Mouse (Mus musculus) olfactory bulb, adult 2 months (tissue): Measurements from ENCODE around the gene C8g. TPM values are rescaled to one million over a fixed set of nuclear protein-coding genes. Genes with fewer than 3 reads are reported as not detected.

Experiments used
- H3K27ac ChIP-seq: fragments of 200-500 bp; 2 replicates; pipeline ENCODE4 v1.5.1; 2012; ENCODE audit warnings: low read depth, low read length; ENCODE audit not compliant: insufficient read depth
- H3K4me1 ChIP-seq: fragments of 200-500 bp; 2 replicates; pipeline ENCODE4 v1.6.1; 2012; ENCODE audit warnings: low read length; ENCODE audit not compliant: control insufficient read depth, insufficient read depth
- H3K4me3 ChIP-seq: fragments of 200-500 bp; 2 replicates; pipeline ENCODE4 v1.5.1; 2012; ENCODE audit warnings: mild to moderate bottlenecking, low read depth, low read length, moderate library complexity; ENCODE audit not compliant: insufficient read depth
- CTCF ChIP-seq: fragments of 200-500 bp; IDR thresholded peaks from 2 replicates; pipeline ENCODE4 v1.5.1; 2012; ENCODE audit warnings: low read depth, mild to moderate bottlenecking, low read length, moderate library complexity; ENCODE audit not compliant: insufficient read depth
- POLR2A ChIP-seq: fragments of 200-500 bp; IDR thresholded peaks from 2 replicates; pipeline ENCODE4 v1.6.1; 2012; ENCODE audit warnings: mild to moderate bottlenecking, low read depth, low read length, moderate library complexity; ENCODE audit not compliant: insufficient read depth
- whole genome bisulfite sequencing: fragments of 180-500 bp; shearing (Covaris S2); methylation state at CpG from one replicate; pipeline ENCODE4 v1.1.7; 2018; 5-methylcytosine and 5-hydroxymethylcytosine counted together
- polyA plus RNA-seq: library from polyadenylated mRNA; stranded (reverse); fragments of >200 nt; gene quantifications from 2 replicates; pipeline ENCODE4 v1.2.4, GENCODE M21; 2012; ENCODE audit warnings: low replicate concordance; ENCODE audit not compliant: missing spikeins, insufficient read depth, insufficient read length

Gene C8g
- polyA plus RNA-seq, 1 experiment: not detected

- Histone ChIP-seq H3K27ac (no peak overlapping the region), H3K4me1 (peaks cover 3% of the 10 kb centered on the region; the same call in 1 of the 2 replicates), H3K4me3 (no peak overlapping the region)
- TF ChIP-seq CTCF: no peak
- TF ChIP-seq POLR2A: no peak
- WGBS: 93% methylated on average over 8 of the region's 8 CpGs
These were observed 24.0 kb downstream of the C8g start for GRCm38 (mm10) chr2:25477541-25477940.

- no peak for TF ChIP-seq POLR2A
- TF ChIP-seq CTCF: no peak
- Histone ChIP-seq H3K4me1 (peaks cover 22% of the 10 kb centered on the region), H3K4me3 (no peak overlapping the region), H3K27ac (no peak overlapping the region)
- 75% methylated on average over 2 of the region's 2 CpGs for WGBS
These were observed 29.0 kb downstream of the C8g start for GRCm38 (mm10) chr2:25472550-25472949.

GRCm38 (mm10) chr2:25469969-25470368, 31.6 kb downstream of the C8g start, which contains the start of gene Ptgds:
Ptgds (minus strand) TSS chr2:25470046.
- H3K27ac ChIP-seq: peak within 1 kb of the TSS; percentile 72
- H3K4me3 ChIP-seq: peak within 1 kb of the TSS; percentile 8
- peaks cover 22% of the 10 kb centered on the region for H3K4me1 ChIP-seq
- 41% methylated on average over 6 of the region's 6 CpGs for WGBS
- no peak for TF ChIP-seq POLR2A
- 0 out of 2 replicates have a peak, but pooled peaks have one; percentile 10 for TF ChIP-seq CTCF

DNA sequence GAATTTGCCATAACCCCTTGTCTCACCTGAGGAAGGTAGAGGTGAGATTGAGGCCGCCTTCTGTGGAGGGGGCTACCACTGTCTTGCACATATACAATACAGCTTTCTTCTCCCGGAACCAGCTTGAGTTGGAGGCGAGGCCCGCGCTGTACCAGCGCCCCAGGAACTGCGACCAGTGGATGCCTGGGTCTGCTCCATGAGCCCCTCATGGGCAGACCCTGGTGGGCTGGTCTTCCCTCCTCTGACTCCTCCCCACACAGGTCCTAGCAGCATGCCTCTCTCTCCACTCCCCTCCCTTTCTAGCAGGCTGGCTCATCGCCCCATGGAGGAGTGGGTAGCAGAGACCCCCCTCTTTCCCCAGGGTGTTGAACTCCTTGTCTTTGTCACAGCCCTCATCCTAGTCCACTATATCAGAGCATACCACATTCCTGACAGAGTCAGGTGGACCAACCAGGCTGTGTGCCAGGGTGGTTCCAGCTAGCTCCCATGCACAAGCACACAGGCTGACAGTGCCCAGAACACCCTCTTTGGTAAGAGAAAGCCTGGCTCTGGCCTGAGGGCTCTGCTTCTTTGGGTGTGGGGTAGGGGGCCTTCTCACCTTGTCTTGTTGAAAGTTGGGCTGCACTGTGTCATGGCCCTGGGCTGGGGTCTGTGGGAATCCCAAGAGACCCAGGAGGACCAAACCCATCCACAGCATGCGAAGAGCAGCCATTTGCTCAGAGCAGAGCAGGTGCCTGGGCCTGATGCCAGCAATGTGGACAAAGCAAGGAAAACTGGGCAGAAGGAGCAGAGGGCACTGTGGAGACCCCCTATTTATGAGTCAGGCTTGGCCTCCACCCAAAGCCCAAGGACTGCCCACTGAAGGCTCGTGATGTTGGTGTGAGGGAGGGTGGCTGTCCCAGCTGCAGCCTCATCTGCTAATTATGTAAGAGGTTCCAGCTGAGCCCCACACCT, 32.3 kb downstream of the C8g start:
- Histone ChIP-seq H3K4me1 (peaks cover 22% of the 10 kb centered on the region), H3K27ac (peak overlapping the region; percentile 72), H3K4me3 (peak overlapping the region; percentile 8)
- WGBS: 70% methylated on average over 10 of the region's 10 CpGs
- no peak for TF ChIP-seq CTCF
- 0 out of 2 replicates have a peak, but pooled peaks have one; percentile 21 for TF ChIP-seq POLR2A

GRCm38 (mm10) chr2:25467606-25468303, 33.8 kb downstream of the C8g start:
- Histone ChIP-seq H3K27ac (0 out of 2 replicates have a peak overlapping the region, but pooled peaks have one; percentile 16), H3K4me1 (peaks cover 19% of the 10 kb centered on the region), H3K4me3 (no peak overlapping the region)
- WGBS: 78% methylated on average over 14 of the region's 14 CpGs
- TF ChIP-seq CTCF: no peak
- no peak for TF ChIP-seq POLR2A

DNA sequence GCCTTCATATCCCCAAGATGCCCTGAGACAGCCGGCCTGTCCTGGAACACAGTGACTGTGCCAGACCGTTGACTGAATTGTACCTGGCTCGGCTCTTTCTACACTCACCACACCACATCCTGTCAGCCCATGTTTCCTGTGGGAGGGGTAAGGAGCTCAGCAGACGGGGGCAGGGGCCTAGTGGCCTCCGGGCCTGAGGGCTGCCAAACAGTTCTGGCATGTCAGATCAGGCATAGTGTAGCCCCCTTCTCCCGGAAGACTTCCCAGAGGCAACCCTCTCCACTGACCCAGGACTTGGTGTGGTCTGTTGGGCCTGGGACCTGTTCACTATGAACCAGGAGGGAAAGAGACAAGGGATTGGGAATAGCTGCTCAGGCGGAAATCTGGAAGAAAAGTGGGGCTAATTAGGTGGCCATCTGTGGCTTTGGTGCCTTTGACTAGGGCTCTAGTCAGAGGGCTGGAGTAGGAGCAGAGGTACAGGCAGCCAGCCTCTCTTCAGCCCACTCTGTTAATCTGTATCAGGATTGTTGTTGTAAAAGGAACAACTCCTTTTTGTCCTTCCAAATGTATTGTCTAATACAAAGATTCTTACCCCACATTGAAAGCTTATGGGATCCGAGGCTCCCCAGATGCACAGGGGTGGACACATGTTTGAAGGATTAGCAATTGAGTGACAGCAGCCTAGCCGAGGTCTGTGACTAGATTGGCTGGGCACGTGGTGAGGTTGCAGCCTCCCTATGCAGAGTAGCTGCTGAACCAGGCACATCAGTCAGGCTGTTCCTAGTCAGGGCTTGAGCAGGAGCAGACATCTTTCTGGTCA, 35.5 kb downstream of the C8g start:
- H3K4me1 ChIP-seq: peaks cover 24% of the 10 kb centered on the region
- WGBS: 56% methylated on average over 10 of the region's 10 CpGs
- H3K27ac ChIP-seq: no peak overlapping the region
- no peak for TF ChIP-seq CTCF
- no peak for TF ChIP-seq POLR2A
- no peak overlapping the region for H3K4me3 ChIP-seq

DNA sequence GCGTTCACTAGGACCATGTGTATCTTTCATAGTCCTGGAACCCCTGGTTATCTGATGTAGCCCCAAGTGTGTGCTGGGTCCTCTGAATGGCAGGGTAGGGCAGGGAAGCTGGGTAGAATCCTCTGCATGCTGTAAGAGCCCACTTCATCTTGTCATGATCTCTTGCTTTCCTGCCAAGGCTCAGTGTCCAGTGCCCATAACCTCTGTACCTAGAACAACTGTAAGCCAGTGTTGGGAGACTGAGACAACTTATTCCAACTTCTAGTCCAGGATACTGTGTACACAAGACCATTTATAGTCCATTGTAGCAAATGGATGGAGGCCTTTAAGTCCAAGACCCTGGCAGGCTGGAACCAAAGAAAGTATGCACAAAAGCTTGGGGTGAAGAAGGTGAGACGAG, 36.3 kb downstream of the C8g start:
- WGBS: 95% methylated on average over 2 of the region's 2 CpGs
- no peak overlapping the region for H3K27ac ChIP-seq
- no peak overlapping the region for H3K4me3 ChIP-seq
- peaks cover 27% of the 10 kb centered on the region for H3K4me1 ChIP-seq
- no peak for TF ChIP-seq CTCF
- TF ChIP-seq POLR2A: no peak

DNA sequence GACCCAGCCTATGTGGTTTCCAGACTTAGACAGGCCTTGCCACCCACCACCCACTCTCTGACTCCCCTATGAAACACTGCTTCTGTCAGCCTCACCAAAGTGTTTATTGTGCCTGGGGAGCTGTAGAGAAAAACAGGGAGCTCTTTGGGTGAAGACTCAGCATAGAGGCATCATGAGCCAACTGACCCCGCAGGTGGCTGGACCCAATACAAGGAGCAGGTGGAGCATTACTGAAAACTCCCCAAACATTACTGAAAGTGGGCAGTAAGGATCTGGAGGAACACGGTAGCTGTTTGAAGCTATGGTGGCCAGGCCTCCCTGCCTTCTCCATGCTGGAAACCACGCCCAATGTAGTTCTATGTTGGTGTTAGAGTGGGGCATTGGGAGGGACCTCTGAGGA, 37.9 kb downstream of the C8g start:
- no peak for TF ChIP-seq CTCF
- no peak for TF ChIP-seq POLR2A
- peaks cover 23% of the 10 kb centered on the region for H3K4me1 ChIP-seq

DNA sequence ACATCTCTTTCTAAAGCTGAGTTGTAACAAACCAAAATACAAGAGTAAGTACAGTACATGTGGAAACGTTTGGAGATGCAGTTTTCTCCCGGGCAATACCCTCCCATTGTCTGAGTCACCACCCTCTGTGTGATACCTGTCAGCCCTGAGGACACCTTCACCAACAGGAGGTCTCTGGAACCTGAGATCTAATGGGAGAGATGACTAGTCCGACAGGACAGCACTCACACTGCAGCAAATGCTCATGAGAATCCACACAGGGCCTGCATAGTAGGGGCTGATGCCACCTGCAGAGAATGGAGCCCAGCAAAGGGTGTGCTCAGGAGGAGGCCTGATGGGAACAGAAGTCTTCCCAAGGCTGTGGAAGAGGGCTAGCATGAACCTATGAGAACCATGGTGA, 40.1 kb downstream of the C8g start:
- Histone ChIP-seq H3K4me3 (peak overlapping the region; percentile 86), H3K4me1 (peaks cover 21% of the 10 kb centered on the region), H3K27ac (peak overlapping the region; percentile 84)
- WGBS: 9% methylated on average over 3 of the region's 3 CpGs
- TF ChIP-seq POLR2A (no peak), CTCF (no peak)

More for the DNA sequence above, 37.9 kb downstream of the C8g start:
- no peak overlapping the region for H3K27ac ChIP-seq
- no peak overlapping the region for H3K4me3 ChIP-seq
- 93% methylated on average over 3 of the region's 3 CpGs for WGBS
